Mouse (Mus musculus) neural tube, embryonic 10.5 days (tissue): ENCODE results near the gene Mroh8.

Experiments used
- DNase-seq: peaks from one replicate; pipeline ENCODE4 v3.0.0-alpha.2; 2017; ENCODE audit warnings: low spot score; ENCODE audit errors: extremely low spot score

Gene Mroh8

GRCm38 (mm10) chr2:157279416-157279800 lies at the start of gene Mroh8:
Gene Mroh8, minus strand, starts transcription at chr2:157279549.
- DNase-seq: no peak

DNA sequence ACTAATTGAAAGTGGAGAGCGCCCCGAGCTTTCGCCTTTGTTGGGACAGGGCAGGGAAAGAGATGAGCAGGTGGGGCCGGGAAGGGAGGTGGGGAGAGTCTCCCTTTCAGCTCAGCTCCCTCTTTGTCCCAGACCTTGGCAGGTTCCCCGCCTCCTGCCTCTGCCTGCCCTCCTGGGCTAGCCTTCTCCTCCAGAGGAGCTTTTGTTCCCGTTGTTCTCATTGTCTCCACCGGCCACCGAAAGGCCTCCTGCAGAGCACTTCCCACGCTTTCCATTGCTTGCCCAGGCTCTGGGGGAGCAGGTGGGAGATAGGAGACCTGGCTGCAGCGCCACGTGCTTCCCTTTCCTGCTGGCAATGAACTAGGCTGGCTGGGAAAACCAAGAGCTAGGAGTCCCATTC lies 49.2 kb upstream of the Mroh8 start:
- peak; percentile 30 for DNase-seq

DNA sequence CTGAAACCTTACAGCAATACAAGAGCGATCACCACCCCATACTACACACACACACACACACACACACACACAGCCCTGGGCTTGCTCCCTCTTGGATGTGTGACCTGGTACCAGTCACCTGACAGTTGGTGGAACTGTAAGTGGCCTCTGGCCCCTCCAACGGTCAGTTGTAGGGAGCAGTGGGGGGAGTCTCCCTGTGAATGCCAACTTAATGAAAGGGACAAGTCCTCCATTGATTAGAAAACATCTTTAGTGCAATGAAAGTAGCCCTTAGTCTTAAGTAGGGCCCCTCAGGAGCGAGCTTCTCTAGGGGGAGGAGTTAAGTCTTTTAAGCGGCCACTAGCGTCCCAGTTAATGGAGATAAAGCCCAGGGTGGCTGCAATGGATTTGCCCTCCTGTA lies 48.8 kb upstream of the Mroh8 start:
- no peak for DNase-seq

DNA sequence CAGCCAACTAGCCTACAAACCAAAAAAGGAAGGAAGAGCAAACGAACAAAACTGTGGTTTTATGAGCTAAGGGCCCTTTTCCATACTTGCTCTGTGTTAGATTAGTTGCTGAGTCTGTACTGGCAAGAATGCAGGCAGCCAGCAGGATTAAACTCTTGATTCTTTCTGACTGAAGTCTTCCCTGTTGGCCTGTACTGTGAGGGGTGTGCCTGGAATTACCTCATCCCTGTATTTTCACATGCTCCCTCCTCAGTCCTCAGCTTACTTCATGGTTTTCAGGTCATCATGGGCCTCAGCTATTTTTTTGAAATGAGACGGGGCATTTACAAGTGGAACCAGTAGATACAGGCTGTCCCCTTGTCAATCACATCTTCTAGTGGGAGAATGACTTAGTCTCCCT lies 45.9 kb upstream of the Mroh8 start:
- DNase-seq: no peak

- no peak for DNase-seq
These were observed 42.8 kb upstream of the Mroh8 start for GRCm38 (mm10) chr2:157322029-157322766.

DNA sequence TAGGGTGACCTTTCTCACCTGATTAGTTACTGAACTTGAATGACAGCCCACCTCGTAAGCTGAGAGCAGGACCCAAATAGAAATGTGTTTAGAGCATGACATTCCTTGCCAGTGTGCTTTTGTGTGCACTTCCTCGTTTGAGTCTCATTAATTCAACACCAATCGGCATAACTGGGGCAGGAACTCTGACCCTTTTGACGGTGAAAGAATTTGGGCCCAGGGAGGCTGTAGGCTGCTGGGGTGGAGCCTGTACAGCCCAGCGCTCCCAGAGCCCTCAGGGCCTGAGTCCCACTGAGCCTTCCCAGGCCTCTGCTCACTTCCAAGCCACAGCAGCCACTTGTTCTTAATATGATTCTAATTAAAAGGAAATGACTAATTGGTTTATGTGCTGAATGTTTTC lies 41.5 kb upstream of the Mroh8 start:
- no peak for DNase-seq

DNA sequence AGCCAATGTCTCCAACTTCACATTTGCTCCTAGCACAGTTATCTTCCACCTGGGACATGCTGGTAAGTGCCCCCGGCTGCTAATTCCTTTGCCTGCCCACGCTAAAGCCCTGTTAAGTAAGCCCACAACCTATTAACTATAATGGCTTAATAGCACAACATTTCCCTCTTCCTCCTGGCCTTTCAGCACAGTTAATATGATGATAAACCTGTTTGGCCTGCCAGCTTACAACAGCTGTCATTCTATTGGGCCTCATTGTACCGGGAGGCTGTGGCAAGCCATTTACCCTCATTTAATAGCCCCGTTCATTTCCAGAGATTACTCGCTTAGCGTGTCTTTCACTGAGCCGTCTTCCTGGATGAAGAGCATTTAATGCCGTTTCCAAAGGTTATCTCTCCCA lies 40.8 kb upstream of the Mroh8 start:
- DNase-seq: no peak

DNA sequence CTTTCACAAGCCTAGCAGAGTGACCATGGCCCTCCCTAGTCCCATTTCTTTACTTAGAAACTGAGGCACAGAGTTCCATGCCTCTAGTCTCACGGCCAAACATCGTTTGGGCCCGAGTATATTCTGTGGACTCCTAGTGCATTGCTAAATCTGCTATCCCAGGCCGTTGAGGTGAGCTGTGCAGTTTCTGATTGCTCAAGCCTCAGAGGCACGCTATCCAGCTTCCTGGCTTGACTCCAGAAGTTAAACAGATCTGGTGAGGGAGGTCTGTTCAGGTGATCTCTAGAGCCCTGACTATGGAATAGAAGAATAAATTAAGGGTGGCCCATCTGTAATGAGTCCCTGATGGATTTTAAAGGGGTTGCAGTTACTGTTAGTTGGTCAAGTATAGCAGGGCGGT lies 37.9 kb upstream of the Mroh8 start:
- no peak for DNase-seq

GRCm38 (mm10) chr2:157316358-157316933 lies 37.1 kb upstream of the Mroh8 start:
- no peak for DNase-seq

- DNase-seq: no peak
These were observed 36.1 kb upstream of the Mroh8 start for GRCm38 (mm10) chr2:157315486-157315885.

GRCm38 (mm10) chr2:157314310-157314709 lies 35.0 kb upstream of the Mroh8 start:
- DNase-seq: no peak

GRCm38 (mm10) chr2:157313718-157314117 lies 34.4 kb upstream of the Mroh8 start:
- DNase-seq: no peak

DNA sequence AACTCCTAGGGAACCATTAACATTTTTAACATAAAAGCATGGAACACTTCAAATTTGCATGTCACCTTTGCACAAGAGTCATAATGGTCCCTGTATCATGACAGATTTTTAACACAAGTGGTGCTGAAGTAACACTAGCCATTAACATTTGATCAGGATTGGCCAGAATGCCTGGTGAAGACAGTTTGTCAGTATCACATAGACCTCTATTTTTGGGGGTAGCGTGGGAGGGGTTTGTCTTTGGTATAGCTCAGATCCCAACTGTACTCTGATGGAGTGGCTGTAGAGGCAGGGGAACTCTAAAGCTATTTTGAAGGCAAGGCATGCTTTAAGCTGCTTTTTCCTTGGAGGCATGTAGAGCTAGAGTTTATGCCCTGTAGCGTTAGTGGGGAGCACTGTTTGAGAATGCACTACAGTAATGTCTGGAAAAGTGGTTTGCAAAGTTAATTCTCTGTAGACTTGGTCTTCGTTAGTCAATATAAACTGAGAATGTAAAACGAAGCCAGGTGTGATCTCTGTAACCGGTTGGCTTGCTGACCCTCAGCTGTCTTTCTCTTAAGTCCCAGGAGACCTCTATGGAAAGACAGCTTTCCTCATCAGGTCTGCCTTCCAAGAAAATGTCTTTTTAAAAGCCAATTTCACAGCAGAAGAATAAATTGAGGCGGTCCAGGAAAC lies 31.8 kb upstream of the Mroh8 start:
- DNase-seq: no peak

GRCm38 (mm10) chr2:157309611-157310010 lies 30.3 kb upstream of the Mroh8 start:
- DNase-seq: no peak

GRCm38 (mm10) chr2:157308273-157308917 lies 29.0 kb upstream of the Mroh8 start:
- no peak for DNase-seq

DNA sequence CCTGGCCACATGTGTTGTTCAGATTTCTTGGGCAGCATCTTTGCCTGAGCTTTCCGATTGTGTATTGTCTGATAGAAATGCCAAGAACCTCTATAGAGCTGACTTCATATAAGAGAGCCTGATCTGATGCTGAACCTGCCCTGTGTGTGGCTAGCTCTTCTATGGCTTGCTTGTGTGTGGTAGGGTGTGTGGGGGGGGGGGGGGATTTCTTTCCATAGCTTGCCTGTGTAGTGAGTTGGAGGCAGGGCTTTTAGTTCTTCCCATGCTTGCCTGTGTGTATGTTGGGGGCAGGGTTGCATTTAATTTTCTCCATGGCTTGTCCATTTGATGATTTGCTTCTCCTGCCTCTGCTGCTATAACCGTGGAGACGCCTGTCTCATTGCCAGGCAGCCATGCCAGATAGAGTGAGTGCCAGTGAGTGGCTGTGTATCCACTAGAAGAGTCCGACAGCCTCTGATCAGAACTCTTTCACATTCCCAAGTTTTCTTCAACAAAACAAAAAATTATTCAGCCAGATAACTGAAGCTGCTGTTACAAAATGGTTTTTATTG lies 28.4 kb upstream of the Mroh8 start:
- DNase-seq: no peak

- DNase-seq: no peak
These were observed 27.0 kb upstream of the Mroh8 start for GRCm38 (mm10) chr2:157306091-157307032.

DNA sequence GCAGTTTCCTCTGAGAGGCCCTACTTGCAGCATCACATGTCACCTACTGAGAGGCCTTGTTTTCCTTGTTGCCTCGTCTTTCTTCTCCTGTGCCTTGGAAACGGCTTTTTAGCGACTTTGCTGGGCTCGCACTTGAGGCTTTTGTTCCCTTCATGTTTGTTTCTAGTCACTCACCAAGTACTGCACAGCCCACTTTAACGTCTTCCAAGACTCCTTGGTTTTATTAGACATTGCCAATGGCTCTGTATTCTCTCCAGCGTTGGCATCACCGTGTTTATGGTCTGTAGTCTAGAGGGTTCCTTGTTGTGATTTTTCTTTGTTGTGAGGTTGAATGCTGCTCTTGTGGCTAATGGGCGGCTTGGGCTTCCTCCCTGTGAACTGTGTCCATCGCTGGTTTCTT lies 23.7 kb upstream of the Mroh8 start:
- DNase-seq: no peak

GRCm38 (mm10) chr2:157300051-157300450 lies 20.7 kb upstream of the Mroh8 start:
- no peak for DNase-seq

DNA sequence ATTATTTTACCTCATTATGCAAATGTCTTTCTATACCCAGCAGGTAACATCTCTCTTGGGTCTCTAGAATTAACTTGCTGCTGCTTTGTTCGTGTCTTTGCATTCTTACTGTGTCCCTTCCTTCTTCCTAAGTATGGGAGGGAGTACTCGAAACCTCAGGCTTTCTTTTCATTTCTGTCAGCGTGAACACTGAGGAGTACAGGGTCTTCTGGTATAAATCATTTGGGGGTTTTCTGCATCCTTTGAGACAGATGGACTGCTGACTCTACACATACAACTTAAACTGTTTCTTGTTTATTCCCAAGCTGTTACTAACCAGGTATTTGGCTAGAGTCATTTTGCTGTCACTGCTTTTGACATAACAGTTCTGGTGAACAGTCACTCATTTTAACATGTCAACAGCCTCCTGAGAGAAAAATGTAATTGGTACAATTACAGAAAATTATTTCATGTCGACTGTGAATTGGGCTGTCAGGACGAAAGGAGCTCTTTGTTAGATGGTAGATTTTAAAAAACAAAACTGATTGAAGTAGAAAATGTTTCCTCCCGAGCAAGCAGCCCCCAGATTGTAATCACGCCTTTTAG lies 16.8 kb upstream of the Mroh8 start:
- DNase-seq: no peak
